Mouse (Mus musculus) layer of hippocampus, adult 18-20 months (tissue): ENCODE results near the gene Gse1. TPM values are rescaled to one million over a fixed set of nuclear protein-coding genes. Genes with fewer than 3 reads are reported as not detected.

Source experiments
- DNase-seq, 2 experiments: peaks; one replicate each; pipeline ENCODE4 v3.0.0; 2022; ENCODE audit warnings: low spot score in 2 of 2
- total RNA-seq, 2 experiments: library from RNA; stranded (reverse); gene quantifications; 2 replicates each; pipeline ENCODE4 v1.2.3; 2021

Gse1 gene
- total RNA-seq, 2 experiments from 2014 or later, result 142 to 146 TPM

- no peak for DNase-seq
Measured at GRCm38 (mm10) chr8:120268541-120268980, 40.3 kb downstream of the Gse1 start.

DNA sequence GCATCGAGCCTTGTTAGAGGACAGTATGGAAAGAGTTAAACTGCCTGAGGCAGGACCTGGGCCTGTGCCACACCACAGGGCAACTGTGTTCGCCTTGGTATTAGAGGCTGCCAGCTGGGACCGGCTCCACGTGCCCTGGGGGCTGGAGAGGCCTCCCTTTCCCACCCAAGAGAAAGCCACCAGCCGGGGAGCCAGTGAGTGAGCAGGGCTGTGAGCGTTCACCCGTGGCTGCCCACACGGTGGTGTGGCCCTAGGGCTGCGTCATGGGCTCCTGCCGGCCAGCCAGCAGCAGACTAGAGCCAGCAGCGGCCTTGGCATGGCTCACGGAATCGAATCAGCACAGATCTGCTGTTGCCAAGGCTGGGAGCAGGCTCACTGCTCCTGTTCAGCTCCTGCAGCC lies 42.2 kb downstream of the Gse1 start:
- peak; percentile 53 to 66 for DNase-seq

DNA sequence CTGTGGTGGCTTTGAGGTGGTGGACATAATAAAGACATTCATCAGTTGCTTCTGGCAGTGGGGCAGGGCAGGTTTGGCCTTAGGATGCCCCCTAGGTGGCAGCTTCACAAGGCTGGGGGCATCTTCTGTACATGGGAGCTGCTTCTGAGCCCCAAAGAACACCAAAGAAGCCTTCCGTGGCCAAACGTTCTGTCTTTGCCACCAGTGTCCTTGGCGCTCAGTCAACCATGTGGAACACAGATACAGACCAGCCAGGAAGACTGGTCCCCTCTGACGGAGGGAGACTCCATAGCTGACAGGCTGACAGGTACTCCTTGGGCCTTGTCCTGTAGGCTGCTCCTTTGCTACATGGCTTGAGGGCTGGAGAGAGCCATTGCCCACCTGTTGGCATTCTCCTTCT lies 45.2 kb downstream of the Gse1 start:
- no peak for DNase-seq

DNA sequence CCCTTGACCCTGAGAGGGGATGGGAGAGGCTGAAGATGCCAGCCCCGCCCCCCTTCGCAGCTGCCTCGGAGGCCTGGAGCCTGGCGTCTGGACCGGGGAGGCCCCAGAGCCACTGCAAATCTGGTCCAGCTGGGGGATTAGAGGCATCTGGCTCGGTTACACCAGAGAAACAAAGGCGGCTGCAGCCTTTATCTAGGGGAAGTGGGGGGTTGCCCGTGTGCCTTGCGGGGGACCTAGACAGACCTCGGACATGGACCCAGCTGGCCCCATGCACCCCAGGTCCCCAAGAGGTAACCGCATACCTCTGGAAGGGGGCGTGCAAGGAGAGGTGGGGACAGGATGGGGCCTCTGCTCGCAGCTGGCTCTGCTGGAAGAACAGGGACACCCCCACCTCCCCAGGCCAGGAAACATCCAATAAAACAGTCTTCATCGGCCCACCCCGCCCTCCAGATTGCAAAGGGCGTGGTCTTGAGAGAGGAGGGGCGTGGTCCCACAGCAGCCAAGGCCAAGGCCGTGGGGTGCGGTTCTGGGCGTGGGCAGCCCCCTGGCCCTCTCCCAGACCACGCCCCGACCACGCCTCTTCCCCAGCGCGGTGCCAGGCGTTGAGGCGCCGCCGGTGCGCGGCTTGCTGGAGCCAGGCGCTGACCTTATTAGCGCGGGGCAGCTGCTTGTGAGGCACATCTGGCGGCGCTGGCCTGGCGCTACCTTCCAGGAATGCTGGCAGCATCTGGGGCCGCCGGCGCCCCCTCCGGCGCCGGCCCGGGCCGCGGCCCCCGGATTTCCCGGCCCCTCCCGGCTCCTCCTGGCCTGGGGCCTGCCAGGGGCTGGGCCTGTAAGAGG lies 48.0 kb downstream of the Gse1 start:
- peak in 1 of 2 experiments; percentile 71 for DNase-seq

DNA sequence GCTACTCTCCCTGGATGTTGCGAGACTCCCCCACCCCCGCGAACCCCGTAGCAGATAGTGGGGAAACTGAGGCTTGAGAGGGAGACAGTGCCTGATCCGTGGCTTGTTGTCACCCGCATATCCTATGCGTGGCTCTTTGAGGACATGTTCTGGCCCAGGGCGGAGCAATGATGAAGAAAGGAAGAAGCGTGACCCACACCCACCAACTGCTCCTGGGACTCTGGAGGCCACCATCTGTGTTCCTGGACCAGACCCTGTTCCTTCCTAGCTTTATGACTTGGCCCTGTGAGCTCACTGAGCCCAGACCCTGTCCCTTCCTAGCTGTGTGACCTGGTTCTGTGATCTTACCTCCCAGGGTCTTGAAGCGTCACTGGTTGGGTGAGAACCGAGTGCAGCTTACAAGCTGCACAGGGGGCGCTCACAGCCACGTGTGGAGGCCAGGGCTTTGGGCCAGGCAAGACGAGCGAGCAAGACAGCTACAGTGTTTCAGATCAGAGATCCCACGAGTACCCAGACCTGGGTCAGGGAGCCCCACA lies 48.7 kb downstream of the Gse1 start:
- DNase-seq, result no peak

DNA sequence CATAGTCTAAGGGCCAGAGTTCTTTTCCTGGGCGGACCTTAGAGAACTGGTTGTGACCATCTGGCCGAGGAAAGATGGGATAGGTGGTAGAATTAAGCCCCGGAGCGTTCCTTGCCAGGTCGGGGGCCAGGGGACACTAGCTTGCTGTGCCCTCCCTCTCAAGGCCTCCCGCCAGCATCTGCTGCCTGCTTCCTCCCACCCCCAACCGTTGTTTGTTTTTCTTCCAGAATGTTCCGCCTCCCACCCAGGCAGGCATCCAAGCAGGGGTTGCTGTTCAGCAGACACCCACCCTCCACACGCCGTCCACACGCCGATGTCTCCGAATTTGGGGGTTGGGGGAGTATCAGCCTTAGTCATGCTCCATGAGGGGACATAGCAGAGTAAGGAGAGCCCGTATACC lies 49.8 kb downstream of the Gse1 start:
- DNase-seq, result no peak

DNA sequence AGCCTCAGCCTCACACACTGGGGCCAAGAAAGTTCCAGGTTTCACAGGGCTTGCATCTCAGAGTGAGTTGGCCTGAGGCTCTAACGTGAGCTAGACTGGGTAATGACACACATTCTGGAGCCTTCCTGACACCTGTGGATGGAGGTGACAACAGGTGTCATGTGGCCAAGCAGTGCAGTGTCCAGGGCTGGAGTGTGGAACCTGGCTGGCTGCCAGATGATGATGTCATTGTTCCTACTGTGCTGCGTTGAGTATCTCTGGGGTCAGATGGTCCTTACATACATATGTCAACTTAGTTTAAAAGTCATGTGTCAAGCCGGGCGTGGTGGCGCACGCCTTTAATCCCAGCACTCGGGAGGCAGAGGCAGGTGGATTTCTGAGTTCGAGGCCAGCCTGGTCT lies 51.2 kb downstream of the Gse1 start:
- no peak for DNase-seq

- DNase-seq, result peak; percentile 76 to 92
Measured at GRCm38 (mm10) chr8:120281487-120281886, 53.2 kb downstream of the Gse1 start.

DNA sequence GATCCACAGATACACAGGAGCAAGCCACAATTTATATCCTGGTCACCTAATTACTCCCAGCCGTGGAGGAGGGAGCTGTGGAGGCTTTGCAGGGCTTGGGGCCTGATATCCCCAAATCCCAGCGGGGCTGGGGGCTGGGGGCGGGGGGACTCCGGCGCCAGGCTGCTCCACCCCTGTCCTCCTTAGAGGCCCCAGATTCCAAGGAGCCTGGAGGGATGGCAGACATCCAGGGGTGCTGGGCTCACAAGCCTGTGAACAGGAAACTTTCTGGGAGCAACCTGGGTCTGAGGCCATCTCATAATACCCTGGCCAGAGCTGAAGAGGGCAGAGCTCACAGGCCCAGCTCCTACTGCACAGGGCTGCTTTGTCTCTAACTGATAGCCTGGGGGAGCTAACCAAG lies 54.2 kb downstream of the Gse1 start:
- no peak for DNase-seq

DNA sequence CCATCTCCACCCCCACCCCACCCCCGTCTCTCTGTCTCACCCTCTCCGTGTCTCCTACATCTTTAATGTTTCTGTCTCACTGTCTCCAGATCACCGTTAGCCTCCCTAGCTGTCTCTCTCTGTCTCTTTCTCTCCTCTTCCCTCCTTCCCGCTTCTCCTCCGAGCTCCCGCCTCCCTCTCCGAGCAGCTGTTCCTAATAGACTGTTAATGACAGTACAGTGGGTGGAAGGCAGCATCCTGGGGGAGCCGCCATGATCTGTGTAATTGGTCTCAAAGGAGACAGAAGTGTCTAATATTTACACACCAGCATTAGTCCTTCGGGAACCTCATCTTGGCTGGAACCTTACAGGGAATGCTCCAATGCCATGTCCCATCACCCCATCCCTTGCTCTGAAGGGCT lies 56.0 kb downstream of the Gse1 start:
- DNase-seq, result no peak

GRCm38 (mm10) chr8:120285033-120285432 lies 56.8 kb downstream of the Gse1 start:
- no peak for DNase-seq

GRCm38 (mm10) chr8:120285878-120286277 lies 57.6 kb downstream of the Gse1 start:
- no peak for DNase-seq

GRCm38 (mm10) chr8:120288122-120288908 lies 60.1 kb downstream of the Gse1 start:
- DNase-seq, result peak in 1 of 2 experiments; percentile 78

DNA sequence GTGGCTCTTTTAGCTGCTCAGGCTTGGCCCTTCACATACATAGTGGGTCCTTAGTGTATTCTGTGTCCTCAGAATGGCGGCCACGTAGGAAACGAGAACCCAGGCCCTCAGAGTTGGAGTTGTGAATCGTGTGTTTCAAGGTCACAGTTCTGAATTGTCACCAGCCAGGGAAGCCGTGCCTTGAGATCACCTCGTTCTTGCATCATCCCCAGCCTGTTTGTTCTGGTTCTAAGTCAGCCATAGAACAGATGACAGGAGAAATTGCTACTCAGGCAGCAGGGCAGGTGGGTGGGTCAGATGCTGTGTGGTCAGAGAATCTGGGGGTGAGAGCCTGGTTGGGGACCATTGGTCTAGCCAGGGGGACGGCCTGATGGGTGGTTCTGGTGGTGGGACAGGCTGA lies 60.9 kb downstream of the Gse1 start:
- DNase-seq, result no peak

GRCm38 (mm10) chr8:120289698-120290181 lies 61.5 kb downstream of the Gse1 start:
- DNase-seq, result peak; percentile 69 to 83

DNA sequence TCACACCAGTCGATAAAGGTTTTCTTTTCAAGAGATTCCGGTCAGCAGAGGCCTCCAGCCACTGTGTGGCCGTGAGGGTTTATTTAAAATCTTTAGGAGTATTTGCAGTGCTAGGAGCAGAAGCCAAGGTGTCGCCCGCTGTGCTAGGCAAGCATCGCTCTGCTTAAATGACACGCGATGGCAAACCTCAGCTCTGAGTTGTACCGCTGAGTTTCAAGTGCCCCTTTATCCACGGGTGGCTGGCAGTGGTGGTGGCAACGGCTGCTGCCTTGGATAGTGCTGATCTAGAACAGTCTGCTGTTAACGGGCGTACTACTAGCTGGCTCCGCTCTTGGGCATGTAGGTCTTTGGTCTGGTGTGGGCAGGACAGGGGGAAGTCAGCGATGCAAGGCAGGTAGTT lies 62.4 kb downstream of the Gse1 start:
- no peak for DNase-seq

- no peak for DNase-seq
Measured at GRCm38 (mm10) chr8:120291650-120292049, 63.4 kb downstream of the Gse1 start.

DNA sequence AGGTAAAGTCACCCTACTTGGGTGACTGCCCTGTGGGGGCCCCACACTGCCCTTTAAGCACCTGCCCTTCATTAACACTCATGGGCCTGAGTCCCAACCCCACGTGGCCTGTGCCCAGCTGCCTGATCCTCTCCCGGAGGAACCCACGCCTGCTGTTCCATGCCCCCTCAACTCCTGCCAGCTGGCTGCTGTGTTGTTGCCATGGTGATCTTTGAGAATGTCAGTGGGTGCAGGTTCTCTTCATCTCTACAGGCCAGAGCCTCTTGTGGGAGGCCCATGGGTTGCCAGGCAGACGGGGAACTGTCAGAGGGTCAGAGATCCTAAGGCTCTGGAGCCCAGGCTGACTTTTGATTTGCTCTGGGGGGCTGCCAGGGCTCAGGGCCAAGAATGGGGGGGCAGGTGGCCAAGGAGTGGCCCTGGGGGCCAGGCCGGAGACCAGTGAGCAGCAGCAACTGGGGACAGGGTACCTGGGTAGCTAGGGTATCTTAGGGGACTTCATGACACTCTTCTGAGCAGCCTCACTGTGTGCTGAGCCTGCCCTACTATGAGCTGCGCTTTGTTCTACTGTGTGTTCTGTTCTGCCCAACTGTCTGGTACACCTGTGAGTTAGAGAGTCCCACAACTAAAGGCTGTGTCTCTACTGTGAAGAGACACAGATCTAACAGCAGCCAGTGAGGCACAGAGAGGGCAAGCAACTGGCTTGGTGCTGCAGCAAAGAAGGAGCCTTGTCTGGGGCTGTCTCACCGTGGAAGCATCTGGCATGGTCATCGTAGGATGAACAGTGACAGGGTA lies 64.3 kb downstream of the Gse1 start:
- DNase-seq, result peak in 1 of 2 experiments; percentile 85

DNA sequence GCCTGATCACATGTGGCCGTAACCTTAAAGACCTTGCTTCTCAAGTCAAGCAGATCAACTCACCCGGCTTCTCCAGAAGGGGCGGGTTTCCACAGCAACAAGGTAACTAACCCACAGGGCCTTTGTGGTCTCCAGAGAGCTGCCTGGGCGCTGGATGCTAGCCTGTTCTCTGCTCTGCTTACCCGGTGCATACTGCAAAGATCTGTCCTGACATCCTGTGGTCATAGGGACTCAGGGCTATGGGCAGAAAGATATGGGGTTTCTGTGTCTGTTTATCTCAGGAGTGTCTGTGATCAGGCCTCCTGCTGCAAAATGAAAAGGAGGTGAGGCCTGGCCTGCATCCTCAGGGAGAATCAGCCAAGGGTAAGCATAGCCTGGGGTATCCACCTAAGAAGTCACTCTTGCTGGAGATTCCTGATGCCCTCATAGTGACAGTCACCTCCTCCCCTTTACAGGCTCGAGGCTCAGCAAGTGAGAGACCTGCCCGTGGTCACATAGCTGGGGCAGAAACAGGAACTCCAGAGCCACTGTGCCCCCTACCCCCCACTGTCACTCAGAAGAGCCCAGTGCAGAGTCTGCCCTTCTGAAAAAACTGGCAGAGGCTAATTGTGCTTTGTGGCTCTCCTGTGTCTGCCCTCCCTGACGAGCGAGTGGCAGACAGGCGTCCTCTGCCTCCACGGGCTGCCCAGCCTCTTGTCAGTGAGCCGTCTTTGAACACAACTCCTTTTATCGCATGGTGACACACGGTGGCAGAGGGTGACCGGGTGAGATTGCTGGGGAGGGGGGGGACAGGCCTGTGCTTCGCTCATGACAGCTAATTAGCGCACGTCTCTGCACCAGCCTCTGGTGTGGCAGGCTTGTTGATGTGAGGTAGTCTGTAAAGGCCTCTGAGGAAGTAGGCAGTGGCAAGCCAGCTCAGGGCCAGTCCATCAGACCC lies 65.4 kb downstream of the Gse1 start:
- DNase-seq, result no peak
